Mouse (Mus musculus): ENCODE results near the gene Ptpn22.

DNA sequence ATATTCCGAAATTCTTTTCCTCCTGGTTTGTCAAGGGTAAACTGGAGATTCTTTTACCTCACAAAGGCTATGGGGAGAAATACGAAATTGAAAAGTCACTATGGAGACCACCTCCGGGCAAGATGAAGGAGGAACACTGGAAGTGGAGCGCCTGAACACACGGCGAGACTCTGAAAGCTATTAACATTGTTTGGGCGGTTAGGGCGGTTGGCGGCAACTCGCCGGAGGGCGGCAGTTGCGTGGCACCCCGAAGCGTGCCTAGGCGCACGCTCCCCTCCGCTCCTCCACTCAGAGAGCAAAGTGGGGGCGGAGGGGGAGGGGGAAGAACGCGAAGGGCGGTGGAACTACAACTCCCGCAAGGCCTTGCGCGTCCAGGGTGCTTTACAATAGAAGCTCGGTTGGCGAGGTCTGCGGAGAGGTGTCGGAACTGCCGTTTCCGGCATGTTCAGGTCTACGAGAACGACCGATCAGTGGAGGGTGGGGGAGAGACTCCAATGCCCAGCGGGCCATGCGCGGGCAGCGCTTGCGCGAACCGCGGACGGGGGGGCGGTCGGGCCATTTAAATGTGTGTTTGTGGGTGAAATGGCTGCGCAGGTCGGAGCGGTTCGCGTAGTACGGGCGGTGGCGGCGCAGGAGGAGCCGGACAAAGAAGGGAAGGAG lies 54.5 kb downstream of the Ptpn22 start, which contains the start of gene Rsbn1:
- TF ChIP-seq CTCF (IDR thresholded peaks at IDR 0.05; ENCODE audit: borderline replicate concordance, control insufficient read depth, extremely low read depth, insufficient read depth, low read length, poor library complexity), result peak; percentile 72; the same call in 1 of the 2 replicates
- peak; percentile 95 for TF ChIP-seq POLR2A (IDR thresholded peaks at IDR 0.05; ENCODE audit: control insufficient read depth, extremely low read depth, insufficient read depth, low read length, poor library complexity)

Data from thymus, adult 2 months (tissue).